Mouse (Mus musculus): ENCODE measurements around the gene Fam98c.

GRCm38 (mm10) chr7:29170755-29171561 is 14.9 kb upstream of the Fam98c start:
- TF ChIP-seq POU5F1 (IDR thresholded peaks at IDR 0.05; ENCODE audit: borderline replicate concordance, low read length) (no peak), CTCF (conservative IDR thresholded peaks at IDR 0.05; ENCODE audit: low read length) (no peak), NANOG (IDR thresholded peaks at IDR 0.05; ENCODE audit: borderline replicate concordance, low read length) (no peak)
